Mouse (Mus musculus) macrophage (primary cell): Measurements from ENCODE around the gene Tekt3. TPM values are rescaled to one million over a fixed set of nuclear protein-coding genes. Genes with fewer than 3 reads are reported as not detected.

ENCODE experiments used
- H3K27ac ChIP-seq: fragments of 350-480 bp; formaldehyde crosslinking; 2 replicates; pipeline ENCODE4 v1.9.0; 2021
- H3K36me3 ChIP-seq: fragments of 350-480 bp; formaldehyde crosslinking; 2 replicates; pipeline ENCODE4 v1.9.0; 2021; ENCODE audit errors: inconsistent target
- H3K4me3 ChIP-seq: fragments of 350-480 bp; formaldehyde crosslinking; 2 replicates; pipeline ENCODE4 v1.9.0; 2021; ENCODE audit errors: inconsistent target
- H3K79me2 ChIP-seq: fragments of 350-480 bp; formaldehyde crosslinking; 2 replicates; pipeline ENCODE4 v1.9.0; 2021; ENCODE audit errors: inconsistent target
- WGBS: methylation state at CpG from one replicate; pipeline ENCODE4 v1.1.7; 2026; ENCODE audit warnings: inconsistent platforms; ENCODE audit not compliant: missing documents; 5-methylcytosine and 5-hydroxymethylcytosine counted together
- polyA plus RNA-seq: library from polyadenylated mRNA; stranded (reverse); fragments of 250-400 nt; gene quantifications from 3 replicates; pipeline ENCODE4 v1.2.4, GENCODE M21; 2018; ENCODE audit warnings: inconsistent platforms

Gene Tekt3
- polyA plus RNA-seq, 1 experiment from 2014 or later = not detected

GRCm38 (mm10) chr11:63135622-63136021, 74.2 kb downstream of the Tekt3 start:
- H3K36me3 ChIP-seq = peaks cover 53% of the 10 kb centered on the region
- H3K79me2 ChIP-seq = peaks cover 98% of the 10 kb centered on the region
- peak overlapping the region; percentile 96 for H3K27ac ChIP-seq
- WGBS = 2% methylated on average over 8 of the region's 8 CpGs
- peak overlapping the region; percentile 100; the same call in 1 of the 2 replicates for H3K4me3 ChIP-seq

GRCm38 (mm10) chr11:63136205-63136604, 74.8 kb downstream of the Tekt3 start:
- Histone ChIP-seq H3K36me3 (peaks cover 58% of the 10 kb centered on the region), H3K79me2 (peaks cover 98% of the 10 kb centered on the region), H3K4me3 (no peak overlapping the region), H3K27ac (peak overlapping the region; percentile 96)
- 68% methylated on average over 6 of the region's 6 CpGs for WGBS

GRCm38 (mm10) chr11:63136836-63137416, 75.5 kb downstream of the Tekt3 start:
- peaks cover 98% of the 10 kb centered on the region for H3K79me2 ChIP-seq
- H3K36me3 ChIP-seq = peaks cover 66% of the 10 kb centered on the region
- WGBS = 89% methylated on average over 4 of the region's 4 CpGs
- H3K27ac ChIP-seq = peak overlapping the region; percentile 96
- H3K4me3 ChIP-seq = no peak overlapping the region

- H3K27ac ChIP-seq = peak overlapping the region; percentile 96
- whole genome bisulfite sequencing = 36% methylated on average over 3 of the region's 3 CpGs
- no peak overlapping the region for H3K4me3 ChIP-seq
- H3K36me3 ChIP-seq = peaks cover 82% of the 10 kb centered on the region
- H3K79me2 ChIP-seq = peaks cover 100% of the 10 kb centered on the region
These were observed 77.3 kb downstream of the Tekt3 start for GRCm38 (mm10) chr11:63138739-63139138.

GRCm38 (mm10) chr11:63142311-63142710, 80.9 kb downstream of the Tekt3 start:
- Histone ChIP-seq H3K27ac (no peak overlapping the region), H3K36me3 (peaks cover 80% of the 10 kb centered on the region), H3K4me3 (no peak overlapping the region), H3K79me2 (peaks cover 100% of the 10 kb centered on the region)
- WGBS = 88% methylated on average over 5 of the region's 5 CpGs

GRCm38 (mm10) chr11:63142816-63143215, 81.4 kb downstream of the Tekt3 start:
- Histone ChIP-seq H3K4me3 (no peak overlapping the region), H3K27ac (no peak overlapping the region), H3K79me2 (peaks cover 100% of the 10 kb centered on the region), H3K36me3 (peaks cover 78% of the 10 kb centered on the region)
- WGBS = 84% methylated on average over 4 of the region's 4 CpGs

GRCm38 (mm10) chr11:63143486-63143885, 82.0 kb downstream of the Tekt3 start:
- Histone ChIP-seq H3K27ac (no peak overlapping the region), H3K4me3 (no peak overlapping the region), H3K79me2 (peaks cover 100% of the 10 kb centered on the region), H3K36me3 (peaks cover 78% of the 10 kb centered on the region)
- 90% methylated on average over 8 of the region's 8 CpGs for WGBS

Other genes starting within 250 kb of the Tekt3 start
- 2.5 to 6.9 TPM (median 4.4 TPM) in 3 replicates for gene Trim16, start 241.4 kb upstream of the Tekt3 start, polyA plus RNA-seq
- 0.35 to 1.5 TPM (median 1.1 TPM) in 3 replicates for gene Fbxw10, start 214.6 kb upstream of the Tekt3 start, polyA plus RNA-seq
- gene Tvp23b, start 182.2 kb upstream of the Tekt3 start, polyA plus RNA-seq = 19.2 to 26.5 TPM (median 25.1 TPM) in 3 replicates
- gene Cdrt4, start 110.5 kb upstream of the Tekt3 start, polyA plus RNA-seq = not detected in 3 replicates
- gene Pmp22, start 67.3 kb downstream of the Tekt3 start, polyA plus RNA-seq = 533 to 609 TPM (median 558 TPM) in 3 replicates